Mouse (Mus musculus): Measurements from ENCODE around the gene Pdgfc. TPM values are rescaled to one million over a fixed set of nuclear protein-coding genes. Genes with fewer than 3 reads are reported as not detected.

Gene Pdgfc
- polyA plus RNA-seq (2015; fragmentation: Nextera tagmentation; extraction: Ambion mirVana): 0.88 and 0.91 TPM in 2 replicates

DNA sequence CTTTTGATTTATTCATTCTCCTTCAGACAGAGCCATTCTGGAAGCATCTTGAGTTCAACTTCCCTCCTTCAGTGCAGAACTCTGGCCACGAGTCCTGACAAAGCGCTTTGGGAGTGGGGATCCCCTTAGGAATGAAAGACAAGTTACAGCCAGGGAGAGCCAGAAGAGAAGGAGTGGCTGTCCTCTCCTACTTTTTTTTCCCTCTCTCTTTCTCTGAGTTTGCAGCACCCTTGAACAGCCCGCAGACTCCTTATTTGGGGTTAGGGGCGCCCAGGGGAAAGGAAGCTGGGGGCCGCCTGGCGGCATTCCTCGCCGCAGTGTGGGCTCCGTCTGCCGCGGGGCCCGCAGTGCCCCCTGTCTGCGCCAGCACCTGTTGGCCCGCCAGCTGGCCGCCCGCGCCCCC, at the start of gene Pdgfc:
Gene Pdgfc (plus strand): TSS at position 266 of the 403 bp plus-strand sequence.
- H3K27ac ChIP-seq (ENCODE audit: low read depth): no peak within 1 kb of the TSS
- 4% methylated on average over 14 of the region's 17 CpGs for WGBS (ENCODE audit: insufficient replicate concordance)
- ATAC-seq: no peak

DNA sequence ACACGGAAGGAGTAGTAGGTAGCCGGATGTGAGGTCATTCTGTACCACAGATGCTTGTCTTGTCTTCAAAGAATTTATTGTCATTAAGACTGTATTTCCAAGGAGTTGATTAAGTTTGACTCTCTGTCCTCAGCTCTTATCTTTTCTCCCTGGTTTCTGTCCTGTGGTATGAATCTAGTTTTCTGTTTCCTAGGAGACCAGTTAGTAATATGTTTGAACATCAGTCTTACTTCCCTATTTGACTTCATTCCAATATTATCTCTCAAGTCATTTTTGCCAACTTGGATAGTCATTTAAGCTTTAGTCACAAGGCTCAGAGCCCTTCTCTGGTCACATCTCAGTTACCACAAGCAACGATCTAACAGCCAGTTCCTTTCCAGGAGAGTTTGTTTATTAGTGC, 27.0 kb upstream of the Pdgfc start:
- H3K9ac ChIP-seq (replicated peaks): no peak overlapping the region
- no peak for ATAC-seq
- H3K36me3 ChIP-seq (replicated peaks; ENCODE audit: insufficient read depth, low read length): no peaks in the 10 kb centered on the region
- no peaks in the 10 kb centered on the region for H3K4me1 ChIP-seq (ENCODE audit: insufficient read depth)
- H3K9me3 ChIP-seq (ENCODE audit: low read length): no peaks in the 10 kb centered on the region
- no peak overlapping the region for H3K27ac ChIP-seq (ENCODE audit: low read depth)
- no peak for DNase-seq
- no peak for TF ChIP-seq CTCF (IDR thresholded peaks at IDR 0.05; ENCODE audit: low read depth)
- no peak for TF ChIP-seq EP300 (IDR thresholded peaks at IDR 0.05; ENCODE audit: low read depth)
- no peak overlapping the region for H3K4me3 ChIP-seq (ENCODE audit: low read depth, low read length)
- 64% methylated on average over 3 of the region's 3 CpGs for WGBS (ENCODE audit: insufficient replicate concordance)
- H3K4me2 ChIP-seq (ENCODE audit: low read depth, low read length): no peak overlapping the region
- no peaks in the 10 kb centered on the region for H3K27me3 ChIP-seq (ENCODE audit: insufficient read depth, low read length)

More for the DNA sequence above, at the start of gene Pdgfc:
- no peak for DNase-seq
- Histone ChIP-seq H3K4me3 (ENCODE audit: low read depth, low read length) (peak within 1 kb of the TSS; percentile 61), H3K9ac (replicated peaks) (peak within 1 kb of the TSS; percentile 41), H3K36me3 (replicated peaks; ENCODE audit: insufficient read depth, low read length) (no peaks in the 10 kb centered on the region), H3K4me1 (ENCODE audit: insufficient read depth) (no peaks in the 10 kb centered on the region; the same call in 1 of the 2 replicates), H3K4me2 (ENCODE audit: low read depth, low read length) (peak within 1 kb of the TSS; percentile 95), H3K9me3 (ENCODE audit: low read length) (no peaks in the 10 kb centered on the region), H3K27me3 (ENCODE audit: insufficient read depth, low read length) (peaks cover 32% of the 10 kb centered on the region)
- TF ChIP-seq EP300 (IDR thresholded peaks at IDR 0.05; ENCODE audit: low read depth) (no peak), CTCF (IDR thresholded peaks at IDR 0.05; ENCODE audit: low read depth) (no peak)

DNA sequence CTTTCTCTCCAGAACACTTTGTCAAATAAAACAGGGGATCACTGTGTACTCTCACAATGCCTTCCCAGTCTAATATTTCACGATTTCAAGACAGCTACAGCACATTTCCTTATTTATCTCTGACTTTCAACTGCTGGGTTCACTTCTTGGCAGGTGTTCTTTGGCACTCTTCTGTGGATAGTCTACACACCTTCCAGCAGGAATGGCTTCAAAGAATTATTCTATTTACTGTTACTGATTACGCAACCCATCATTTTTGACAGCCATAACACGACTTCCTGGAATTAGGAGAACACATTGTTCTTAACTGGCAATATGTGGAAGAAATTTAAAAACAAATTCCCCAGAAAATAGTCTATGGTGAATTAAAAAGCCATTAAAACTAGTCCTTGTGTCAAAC, 26.3 kb upstream of the Pdgfc start:
- no peak for TF ChIP-seq EP300 (IDR thresholded peaks at IDR 0.05; ENCODE audit: low read depth)
- TF ChIP-seq CTCF (IDR thresholded peaks at IDR 0.05; ENCODE audit: low read depth): no peak
- Histone ChIP-seq H3K9me3 (ENCODE audit: low read length) (no peaks in the 10 kb centered on the region), H3K9ac (replicated peaks) (no peak overlapping the region), H3K27me3 (ENCODE audit: insufficient read depth, low read length) (no peaks in the 10 kb centered on the region), H3K4me1 (ENCODE audit: insufficient read depth) (no peaks in the 10 kb centered on the region), H3K27ac (ENCODE audit: low read depth) (no peak overlapping the region), H3K36me3 (replicated peaks; ENCODE audit: insufficient read depth, low read length) (no peaks in the 10 kb centered on the region), H3K4me3 (ENCODE audit: low read depth, low read length) (no peak overlapping the region), H3K4me2 (ENCODE audit: low read depth, low read length) (no peak overlapping the region)
- no peak for ATAC-seq
- 49% methylated on average over 3 of the region's 3 CpGs for WGBS (ENCODE audit: insufficient replicate concordance)
- no peak for DNase-seq

DNA sequence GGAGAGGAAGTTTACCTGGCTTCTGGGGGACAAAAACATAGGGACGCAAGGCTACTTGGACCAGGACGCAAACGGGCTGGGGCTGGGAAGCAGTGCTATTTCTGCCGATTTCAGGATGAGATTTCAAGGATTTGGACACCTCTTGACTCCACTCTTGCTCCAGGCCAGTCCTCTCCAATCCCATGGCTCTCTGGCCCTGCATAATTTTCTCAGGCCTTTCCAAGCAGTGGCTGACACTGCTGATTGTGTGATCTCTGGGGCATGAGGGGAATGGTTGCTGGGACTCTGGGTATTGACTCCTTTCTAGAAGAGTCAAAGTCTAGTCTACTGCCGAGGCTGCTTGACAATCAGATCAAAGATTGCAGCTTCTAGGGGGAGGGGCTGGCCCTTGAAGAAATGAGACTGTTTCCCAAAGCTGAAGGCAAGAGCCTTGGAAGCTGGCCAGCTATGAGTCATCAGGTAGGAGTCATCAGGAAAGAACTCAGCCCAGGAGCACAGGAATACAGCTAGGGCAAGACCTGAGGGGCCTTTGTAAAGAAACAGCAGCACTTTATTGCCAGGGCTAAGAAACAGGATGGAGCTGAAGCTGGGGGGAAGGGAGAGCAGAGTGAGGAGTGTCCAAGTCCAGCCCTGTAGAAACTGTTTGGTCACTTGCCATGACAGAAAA, 18.7 kb upstream of the Pdgfc start:
- WGBS (ENCODE audit: insufficient replicate concordance): 68% methylated on average over 5 of the region's 5 CpGs
- Histone ChIP-seq H3K4me1 (ENCODE audit: insufficient read depth) (no peaks in the 10 kb centered on the region), H3K4me3 (ENCODE audit: low read depth, low read length) (no peak overlapping the region), H3K36me3 (replicated peaks; ENCODE audit: insufficient read depth, low read length) (no peaks in the 10 kb centered on the region), H3K27ac (ENCODE audit: low read depth) (no peak overlapping the region), H3K9ac (replicated peaks) (no peak overlapping the region), H3K27me3 (ENCODE audit: insufficient read depth, low read length) (no peaks in the 10 kb centered on the region), H3K4me2 (ENCODE audit: low read depth, low read length) (no peak overlapping the region), H3K9me3 (ENCODE audit: low read length) (no peaks in the 10 kb centered on the region)
- no peak for TF ChIP-seq EP300 (IDR thresholded peaks at IDR 0.05; ENCODE audit: low read depth)
- TF ChIP-seq CTCF (IDR thresholded peaks at IDR 0.05; ENCODE audit: low read depth): no peak
- no peak for ATAC-seq
- peak; percentile 28 for DNase-seq

DNA sequence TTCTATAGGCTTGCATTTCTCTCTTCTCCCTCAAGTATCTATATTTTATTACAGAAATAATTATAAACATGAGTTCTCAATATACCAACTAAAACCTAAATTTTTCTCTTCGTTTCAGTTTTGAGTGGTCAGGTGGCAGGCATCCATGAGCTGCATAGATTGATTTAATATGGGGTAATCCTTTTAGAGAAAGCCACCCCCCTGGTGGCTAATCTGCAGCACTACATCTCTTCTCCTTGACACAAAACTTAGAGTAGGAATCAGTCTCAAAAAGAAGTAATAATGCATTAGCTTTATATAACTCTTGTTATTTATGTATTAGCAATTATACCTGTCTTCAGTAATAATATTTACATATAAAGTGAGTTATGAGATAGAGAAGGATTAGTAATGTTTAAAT, 16.2 kb upstream of the Pdgfc start:
- Histone ChIP-seq H3K4me1 (ENCODE audit: insufficient read depth) (no peaks in the 10 kb centered on the region), H3K27me3 (ENCODE audit: insufficient read depth, low read length) (no peaks in the 10 kb centered on the region), H3K27ac (ENCODE audit: low read depth) (no peak overlapping the region), H3K9ac (replicated peaks) (no peak overlapping the region), H3K4me3 (ENCODE audit: low read depth, low read length) (no peak overlapping the region), H3K9me3 (ENCODE audit: low read length) (no peaks in the 10 kb centered on the region), H3K4me2 (ENCODE audit: low read depth, low read length) (no peak overlapping the region), H3K36me3 (replicated peaks; ENCODE audit: insufficient read depth, low read length) (no peaks in the 10 kb centered on the region)
- WGBS (ENCODE audit: insufficient replicate concordance): 37% methylated on average over 1 of the region's 1 CpGs
- DNase-seq (no peak), ATAC-seq (no peak)
- no peak for TF ChIP-seq EP300 (IDR thresholded peaks at IDR 0.05; ENCODE audit: low read depth)
- TF ChIP-seq CTCF (IDR thresholded peaks at IDR 0.05; ENCODE audit: low read depth): peak; percentile 47

DNA sequence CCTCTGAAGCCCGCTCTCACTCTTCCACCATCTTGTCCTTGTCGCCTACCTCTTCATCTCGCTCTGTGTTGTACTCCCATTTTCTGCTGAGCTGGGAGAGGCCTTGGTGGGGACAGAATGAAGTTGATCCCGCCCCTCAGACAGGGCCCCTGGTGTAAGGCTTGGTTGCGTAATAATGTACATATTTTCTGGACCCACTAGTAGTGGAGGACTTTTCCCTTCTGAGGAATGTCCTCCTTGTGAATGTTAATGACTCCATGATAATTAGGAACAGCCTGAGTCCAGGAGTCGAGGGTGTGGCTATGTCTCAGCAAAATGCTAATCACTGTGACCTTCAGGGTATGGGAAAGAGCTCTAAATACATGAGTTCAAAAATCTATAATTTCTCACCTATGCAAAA, 14.4 kb upstream of the Pdgfc start:
- TF ChIP-seq EP300 (IDR thresholded peaks at IDR 0.05; ENCODE audit: low read depth) (no peak), CTCF (IDR thresholded peaks at IDR 0.05; ENCODE audit: low read depth) (no peak)
- no peak for ATAC-seq
- H3K4me2 ChIP-seq (ENCODE audit: low read depth, low read length): no peak overlapping the region
- no peaks in the 10 kb centered on the region for H3K36me3 ChIP-seq (replicated peaks; ENCODE audit: insufficient read depth, low read length)
- no peaks in the 10 kb centered on the region for H3K9me3 ChIP-seq (ENCODE audit: low read length)
- H3K4me1 ChIP-seq (ENCODE audit: insufficient read depth): no peaks in the 10 kb centered on the region
- no peak overlapping the region for H3K4me3 ChIP-seq (ENCODE audit: low read depth, low read length)
- no peak for DNase-seq
- no peak overlapping the region for H3K27ac ChIP-seq (ENCODE audit: low read depth)
- no peak overlapping the region for H3K9ac ChIP-seq (replicated peaks)
- no peaks in the 10 kb centered on the region for H3K27me3 ChIP-seq (ENCODE audit: insufficient read depth, low read length)
- 79% methylated on average over 6 of the region's 6 CpGs for WGBS (ENCODE audit: insufficient replicate concordance)

All from liver, postnatal 0 days (tissue).